Mouse (Mus musculus) midbrain, embryonic 16.5 days (tissue): ENCODE measurements around the gene Cxcr6. TPM values are rescaled to one million over a fixed set of nuclear protein-coding genes. Genes with fewer than 3 reads are reported as not detected.

Experiments used
- ATAC-seq: fragments of 200-750 bp; cut with Nextera tagmentation; 2 replicates; pipeline ENCODE4 v1.8.0; 2017; ENCODE audit warnings: moderate TSS enrichment
- H3K27ac ChIP-seq: fragments of 300-500 bp; sonication (generic); 2 replicates; pipeline ENCODE4 v1.5.1; 2014; ENCODE audit warnings: mild to moderate bottlenecking, low read length, mixed read lengths
- H3K27me3 ChIP-seq: fragments of 300-500 bp; sonication (generic); 2 replicates; pipeline ENCODE4 v1.6.1; 2014; ENCODE audit warnings: low read depth, low read length, mixed read lengths; ENCODE audit not compliant: control insufficient read depth, insufficient read depth
- H3K36me3 ChIP-seq: fragments of 300-500 bp; sonication (generic); 2 replicates; pipeline ENCODE4 v1.6.1; 2014; ENCODE audit warnings: mild to moderate bottlenecking, low read length, moderate library complexity, mixed read lengths; ENCODE audit not compliant: control insufficient read depth, insufficient read depth
- H3K4me1 ChIP-seq: fragments of 300-500 bp; sonication (generic); 2 replicates; pipeline ENCODE4 v1.6.1; 2014; ENCODE audit warnings: mild to moderate bottlenecking, low read length, mixed read lengths; ENCODE audit not compliant: control insufficient read depth, insufficient read depth
- H3K4me2 ChIP-seq: fragments of 300-500 bp; sonication (generic); 2 replicates; pipeline ENCODE4 v1.6.1; 2014; ENCODE audit warnings: mild to moderate bottlenecking, low read length, mixed read lengths
- H3K4me3 ChIP-seq: fragments of 300-500 bp; sonication (generic); 2 replicates; pipeline ENCODE4 v1.5.1; 2014; ENCODE audit warnings: low read depth, mild to moderate bottlenecking, low read length, moderate library complexity, mixed read lengths
- H3K9ac ChIP-seq: fragments of 300-500 bp; sonication (generic); 2 replicates; pipeline ENCODE4 v1.6.1; 2014; ENCODE audit warnings: low read depth, low read length, mixed read lengths
- H3K9me3 ChIP-seq: fragments of 300-500 bp; sonication (generic); replicated peaks from 2 replicates; pipeline ENCODE4 v1.6.1; 2014; ENCODE audit warnings: mild to moderate bottlenecking, low read length, mixed read lengths; ENCODE audit not compliant: control insufficient read depth, poor library complexity, severe bottlenecking
- WGBS: fragments of 180-500 bp; shearing (Covaris S2); extraction: QIAGEN DNeasy Blood & Tissue Kit; methylation state at CpG from one replicate; pipeline ENCODE4 v1.1.7; 2014; 5-methylcytosine and 5-hydroxymethylcytosine counted together
- polyA plus RNA-seq: library from polyadenylated mRNA; unstranded; fragments of >200 nt; fragmentation: Nextera tagmentation; extraction: Ambion mirVana; gene quantifications from 2 replicates; pipeline ENCODE4 v1.2.1, GENCODE M21; 2015

The Cxcr6 gene
- polyA plus RNA-seq, 1 experiment from 2014 or later, result 0.28 TPM

DNA sequence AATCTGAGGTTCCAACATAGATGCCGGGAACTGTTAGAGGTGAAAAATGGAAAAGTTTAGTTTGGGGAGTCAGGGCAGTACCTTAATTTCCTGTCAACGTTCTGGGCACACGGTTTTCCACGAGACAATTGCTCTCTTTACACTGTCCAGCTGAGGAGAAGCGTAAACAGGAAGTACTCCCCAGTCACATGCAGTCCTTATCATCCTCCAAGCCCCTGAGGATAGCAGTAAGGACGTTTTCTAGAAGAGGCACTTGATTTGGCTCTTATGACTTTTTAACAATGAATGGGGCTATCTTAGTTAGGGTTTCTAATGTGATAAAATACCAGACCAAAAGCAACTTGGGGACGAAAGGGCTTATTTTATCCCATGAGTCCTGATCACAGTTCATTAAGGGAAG lies 2.3 kb downstream of the Cxcr6 start:
- no peak overlapping the region for H3K4me3 ChIP-seq
- H3K4me1 ChIP-seq, result no peaks in the 10 kb centered on the region
- ATAC-seq, result no peak
- H3K27ac ChIP-seq, result no peak overlapping the region
- H3K9me3 ChIP-seq, result no peaks in the 10 kb centered on the region
- WGBS, result 81% methylated on average over 7 of the region's 7 CpGs
- no peak overlapping the region for H3K9ac ChIP-seq
- no peaks in the 10 kb centered on the region for H3K27me3 ChIP-seq
- H3K4me2 ChIP-seq, result no peak overlapping the region
- no peaks in the 10 kb centered on the region for H3K36me3 ChIP-seq

DNA sequence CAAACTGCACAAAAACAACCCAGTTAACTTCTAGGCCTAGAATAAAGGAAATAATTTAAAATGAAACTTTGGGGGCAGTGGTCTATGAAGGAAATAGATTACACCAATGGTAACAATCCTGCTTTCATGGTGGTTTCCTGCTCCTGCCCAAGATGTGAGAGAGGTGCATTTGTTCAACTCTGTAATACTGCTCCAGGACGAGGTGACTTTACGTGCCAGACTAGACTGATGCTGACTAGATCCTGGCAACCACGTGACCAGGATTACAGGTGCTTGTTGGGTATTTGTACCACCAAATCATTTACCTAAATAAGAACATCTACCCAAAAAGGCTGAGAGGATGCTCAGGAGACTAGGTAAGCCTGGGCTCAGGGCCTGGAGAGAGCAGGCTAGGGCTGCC lies 5.6 kb downstream of the Cxcr6 start:
- 86% methylated on average over 3 of the region's 3 CpGs for WGBS
- no peaks in the 10 kb centered on the region for H3K9me3 ChIP-seq
- no peak overlapping the region for H3K4me3 ChIP-seq
- H3K4me1 ChIP-seq, result no peaks in the 10 kb centered on the region
- peaks cover 12% of the 10 kb centered on the region for H3K36me3 ChIP-seq
- no peak overlapping the region for H3K27ac ChIP-seq
- H3K9ac ChIP-seq, result no peak overlapping the region
- no peaks in the 10 kb centered on the region for H3K27me3 ChIP-seq
- ATAC-seq, result no peak
- H3K4me2 ChIP-seq, result no peak overlapping the region

DNA sequence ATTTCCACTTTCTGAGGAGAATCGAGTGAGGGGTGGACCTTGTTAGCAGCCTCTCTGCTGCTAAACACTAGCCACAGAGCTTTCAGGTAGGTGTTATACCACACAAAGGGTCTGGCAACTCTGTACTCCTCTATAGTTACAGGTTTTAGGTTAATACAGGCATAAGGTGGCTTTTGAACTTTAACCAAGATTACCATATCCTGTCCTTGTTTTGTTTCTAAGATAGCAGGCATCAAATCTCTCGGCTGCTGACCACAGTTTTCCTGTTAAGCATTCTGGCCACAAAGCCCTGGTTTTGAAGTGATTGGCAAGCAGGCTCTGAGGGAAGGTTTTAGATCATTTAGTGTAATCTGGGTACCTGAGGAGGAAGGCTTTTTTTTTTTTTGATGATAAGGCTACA lies 8.1 kb downstream of the Cxcr6 start:
- Histone ChIP-seq H3K9ac (no peak overlapping the region), H3K27me3 (no peaks in the 10 kb centered on the region), H3K36me3 (peaks cover 17% of the 10 kb centered on the region), H3K4me2 (no peak overlapping the region), H3K27ac (no peak overlapping the region), H3K4me1 (no peaks in the 10 kb centered on the region), H3K4me3 (no peak overlapping the region), H3K9me3 (no peaks in the 10 kb centered on the region)
- no peak for ATAC-seq
- 83% methylated on average over 2 of the region's 2 CpGs for WGBS

DNA sequence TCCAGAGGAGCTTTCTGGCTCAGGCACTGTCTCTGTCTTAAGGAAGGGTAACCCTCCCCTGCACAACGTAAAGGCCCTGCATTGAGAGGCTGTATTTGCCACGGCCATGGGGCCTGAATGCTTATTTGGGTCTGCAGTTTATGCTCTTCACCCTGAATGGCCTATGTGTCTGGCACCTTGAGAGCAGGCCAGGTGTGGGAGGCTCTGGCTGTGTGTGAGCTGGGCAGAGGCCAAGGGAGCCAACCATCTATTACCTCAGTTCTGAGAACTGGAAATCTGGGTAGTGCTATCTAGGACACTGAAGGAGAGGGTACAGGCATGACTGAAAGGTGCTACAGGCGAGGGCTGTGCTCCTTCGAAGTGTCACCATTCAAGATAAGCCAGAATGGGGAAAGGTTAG lies 8.5 kb downstream of the Cxcr6 start:
- Histone ChIP-seq H3K9ac (no peak overlapping the region), H3K27me3 (no peaks in the 10 kb centered on the region)
- ATAC-seq, result no peak

DNA sequence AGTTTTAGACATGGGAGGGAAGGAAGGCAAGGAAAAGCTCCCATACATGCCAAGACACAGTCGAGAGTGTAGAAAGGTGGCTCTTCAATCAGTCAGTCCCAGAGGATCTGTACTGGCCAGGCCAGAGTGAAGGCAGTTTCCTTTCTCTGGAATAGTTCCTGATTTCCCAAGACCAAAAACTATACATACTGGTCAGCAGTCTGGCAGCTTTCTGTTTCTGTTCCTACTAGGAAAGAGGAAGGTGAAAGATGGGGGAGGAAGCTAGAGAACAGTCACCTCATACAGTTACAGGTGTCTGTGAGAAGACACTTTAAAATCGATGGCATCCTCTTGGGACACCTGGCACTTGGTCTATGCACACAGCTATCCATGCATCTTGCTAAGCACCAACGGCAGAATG lies 9.2 kb downstream of the Cxcr6 start:
- 94% methylated on average over 3 of the region's 3 CpGs for WGBS
- Histone ChIP-seq H3K4me1 (no peaks in the 10 kb centered on the region), H3K4me3 (no peak overlapping the region), H3K4me2 (no peak overlapping the region), H3K36me3 (peaks cover 17% of the 10 kb centered on the region), H3K27me3 (no peaks in the 10 kb centered on the region), H3K9ac (no peak overlapping the region), H3K9me3 (no peaks in the 10 kb centered on the region), H3K27ac (no peak overlapping the region)
- no peak for ATAC-seq

More for the DNA sequence above, 8.5 kb downstream of the Cxcr6 start:
- H3K9me3 ChIP-seq, result no peaks in the 10 kb centered on the region
- peaks cover 17% of the 10 kb centered on the region for H3K36me3 ChIP-seq
- 84% methylated on average over 4 of the region's 4 CpGs for WGBS
- no peak overlapping the region for H3K4me2 ChIP-seq
- no peaks in the 10 kb centered on the region for H3K4me1 ChIP-seq
- no peak overlapping the region for H3K27ac ChIP-seq
- no peak overlapping the region for H3K4me3 ChIP-seq

DNA sequence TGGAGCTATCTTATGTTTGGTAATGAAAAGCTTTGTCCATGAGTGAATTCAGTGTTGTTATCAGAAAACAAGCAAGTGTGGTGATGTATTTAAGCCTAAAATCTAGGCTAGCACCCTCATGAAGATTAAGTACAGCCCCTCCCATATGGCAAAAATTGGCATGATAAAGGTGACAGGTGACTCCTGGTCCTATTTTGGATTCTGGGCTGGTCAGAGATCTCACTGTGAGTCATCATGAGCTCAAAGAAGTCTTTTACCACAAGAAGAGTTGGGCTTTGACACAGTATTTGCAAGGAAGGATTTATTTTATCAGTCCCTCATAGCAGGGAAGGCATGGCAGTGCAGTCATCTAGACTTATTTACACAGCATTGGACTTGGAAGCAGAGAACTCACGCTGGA lies 9.7 kb downstream of the Cxcr6 start:
- Histone ChIP-seq H3K9me3 (no peaks in the 10 kb centered on the region), H3K9ac (no peak overlapping the region), H3K4me2 (no peak overlapping the region), H3K27me3 (no peaks in the 10 kb centered on the region), H3K4me1 (no peaks in the 10 kb centered on the region), H3K27ac (no peak overlapping the region), H3K4me3 (no peak overlapping the region), H3K36me3 (peaks cover 17% of the 10 kb centered on the region)
- WGBS, result 100% methylated on average over 1 of the region's 1 CpGs
- no peak for ATAC-seq

DNA sequence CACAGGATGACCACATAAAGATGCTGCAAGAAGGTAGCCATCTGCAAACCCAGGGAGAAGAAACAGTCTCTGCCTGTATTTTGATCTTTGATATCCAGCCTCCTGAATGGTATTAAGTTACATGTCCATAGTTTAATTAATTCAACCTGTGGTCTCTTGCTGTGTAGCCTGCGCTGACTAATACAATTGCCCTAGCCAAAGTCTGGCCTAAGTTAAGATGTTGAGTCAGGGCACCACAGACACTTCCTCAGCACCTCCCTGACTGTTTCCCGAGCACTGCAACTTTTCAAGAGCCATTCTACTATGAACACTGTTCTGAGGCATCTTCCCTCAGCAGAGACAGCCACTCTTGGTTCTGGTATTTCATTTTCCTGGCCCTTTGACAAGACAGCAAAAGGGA lies 12.3 kb downstream of the Cxcr6 start:
- Histone ChIP-seq H3K9me3 (no peaks in the 10 kb centered on the region), H3K4me2 (no peak overlapping the region), H3K4me1 (no peaks in the 10 kb centered on the region), H3K9ac (no peak overlapping the region), H3K27ac (no peak overlapping the region), H3K36me3 (peaks cover 24% of the 10 kb centered on the region), H3K4me3 (no peak overlapping the region), H3K27me3 (no peaks in the 10 kb centered on the region)
- no peak for ATAC-seq
- WGBS, result 93% methylated on average over 2 of the region's 2 CpGs

DNA sequence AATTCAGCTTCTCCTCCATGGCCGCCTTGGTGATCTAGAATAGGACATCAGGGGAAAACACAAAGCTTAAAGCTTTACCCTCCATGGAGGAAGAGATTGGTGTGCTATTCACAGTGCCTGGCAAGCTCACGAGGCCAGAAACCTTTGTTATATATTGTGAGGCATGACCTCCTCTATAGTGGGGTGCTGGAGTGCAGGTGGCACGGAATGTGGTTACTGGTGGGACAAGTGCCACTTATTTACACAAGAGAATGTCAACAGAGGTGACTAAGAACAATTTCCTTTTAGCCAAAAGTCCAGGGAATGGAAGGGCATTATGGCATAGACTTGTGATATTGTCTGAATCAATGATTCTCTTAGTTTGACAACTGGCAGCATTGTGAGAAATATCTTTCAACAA lies 20.4 kb downstream of the Cxcr6 start:
- H3K9me3 ChIP-seq, result no peaks in the 10 kb centered on the region
- H3K4me3 ChIP-seq, result no peak overlapping the region
- H3K27me3 ChIP-seq, result no peaks in the 10 kb centered on the region
- WGBS, result 85% methylated on average over 3 of the region's 3 CpGs
- H3K36me3 ChIP-seq, result peaks cover 29% of the 10 kb centered on the region
- no peak overlapping the region for H3K4me2 ChIP-seq
- ATAC-seq, result no peak
- H3K9ac ChIP-seq, result no peak overlapping the region
- no peak overlapping the region for H3K27ac ChIP-seq
- H3K4me1 ChIP-seq, result no peaks in the 10 kb centered on the region

DNA sequence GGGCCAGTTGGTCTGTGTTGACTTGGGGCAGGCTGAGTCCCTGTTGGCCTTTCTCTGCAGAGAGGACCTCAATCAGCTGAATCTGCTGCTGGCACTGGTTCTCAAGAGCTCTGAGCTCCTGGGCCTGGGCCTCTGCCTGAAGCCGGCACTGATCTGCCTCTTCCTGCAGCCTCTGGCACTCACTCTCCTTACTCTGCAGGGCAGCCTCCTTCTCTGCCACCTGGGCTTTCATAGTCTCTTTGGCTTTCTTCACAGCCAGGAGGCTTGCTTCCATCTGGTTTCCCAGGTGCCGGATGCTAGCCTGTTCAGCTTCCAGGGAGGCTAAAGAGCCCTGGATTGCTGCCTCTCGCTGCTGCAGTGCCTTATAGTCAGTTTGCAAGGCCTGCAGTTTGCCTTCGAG lies 22.6 kb downstream of the Cxcr6 start:
- Histone ChIP-seq H3K9me3 (no peaks in the 10 kb centered on the region), H3K9ac (no peak overlapping the region), H3K27me3 (no peaks in the 10 kb centered on the region), H3K4me1 (no peaks in the 10 kb centered on the region), H3K4me3 (no peak overlapping the region), H3K4me2 (no peak overlapping the region), H3K36me3 (peaks cover 23% of the 10 kb centered on the region), H3K27ac (no peak overlapping the region)
- ATAC-seq, result no peak
- WGBS, result 90% methylated on average over 4 of the region's 4 CpGs

DNA sequence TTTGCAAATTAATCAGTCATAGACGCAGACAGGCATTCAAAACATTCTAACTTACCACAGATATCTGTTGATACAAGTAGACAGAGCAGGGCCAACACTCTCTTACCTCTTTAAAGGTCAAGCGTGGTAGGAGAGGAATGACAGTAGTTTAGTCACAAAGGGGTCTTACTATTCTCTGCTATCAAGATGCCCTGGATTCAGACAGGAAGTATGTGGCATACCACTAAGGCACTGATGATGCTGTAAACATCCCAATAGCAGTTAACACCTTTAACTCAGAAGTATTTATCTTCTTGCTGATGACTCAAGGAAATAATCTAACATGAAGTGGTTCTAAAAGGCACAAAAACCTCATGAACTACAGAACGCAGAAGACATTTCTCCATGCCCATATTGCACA lies 29.6 kb downstream of the Cxcr6 start:
- WGBS, result 96% methylated on average over 3 of the region's 3 CpGs
- Histone ChIP-seq H3K27me3 (no peaks in the 10 kb centered on the region), H3K4me2 (no peak overlapping the region), H3K36me3 (peaks cover 14% of the 10 kb centered on the region), H3K27ac (no peak overlapping the region), H3K9me3 (no peaks in the 10 kb centered on the region), H3K4me1 (no peaks in the 10 kb centered on the region), H3K4me3 (no peak overlapping the region), H3K9ac (no peak overlapping the region)
- no peak for ATAC-seq
